Comparison of ENCODE assay signal across 8 mouse cellular contexts in genomic region chr5:129670036-129670458, GRCm38 (mm10). TPM values are rescaled to one million over a fixed set of nuclear protein-coding genes. Genes with fewer than 3 reads are reported as not detected.
DNase-seq lines count a peak whose midpoint lies in the region; ATAC-seq and TF ChIP-seq lines count a peak whose summit lies in the region.

Gene Zfp11 (minus strand): TSS chr5:129670099.

- peak; percentile 78 for TF ChIP-seq POLR2A in liver, adult 2 months (IDR thresholded peaks at IDR 0.05; ENCODE audit: extremely low read depth, insufficient read depth, low read length)

- H3K27ac ChIP-seq in heart, embryonic 13.5 days (replicated peaks) = peak within 1 kb of the TSS; percentile 29; the same call in 1 of the 2 replicates
- H3K27ac ChIP-seq in kidney, postnatal 0 days = peak within 1 kb of the TSS; percentile 76
- H3K27ac ChIP-seq in liver, adult 2 months (replicated peaks; ENCODE audit: insufficient read depth, low read depth, low read length) = peak within 1 kb of the TSS; percentile 26; the same call in 1 of the 2 replicates

- H3K79me2 ChIP-seq in liver, adult 2 months (ENCODE audit: control insufficient read depth, insufficient read depth, low read length) = peaks cover 8% of the 10 kb centered on the region; the same call in 1 of the 2 replicates

- WGBS in heart, embryonic 13.5 days = 1% methylated on average over 23 of the region's 23 CpGs
- WGBS in kidney, postnatal 0 days = under 1% methylated on average over 23 of the region's 23 CpGs
- 1% methylated on average over 23 of the region's 23 CpGs for WGBS in liver, adult 2 months

- H3K36me3 ChIP-seq in heart, embryonic 13.5 days = no peaks in the 10 kb centered on the region
- H3K36me3 ChIP-seq in kidney, postnatal 0 days (ENCODE audit: insufficient read depth, low read length) = no peaks in the 10 kb centered on the region
- H3K36me3 ChIP-seq in liver, adult 2 months (ENCODE audit: control insufficient read depth, insufficient read depth, low read length) = no peaks in the 10 kb centered on the region

- peak within 1 kb of the TSS; percentile 83 for H3K4me3 ChIP-seq in heart, embryonic 13.5 days
- H3K4me3 ChIP-seq in kidney, postnatal 0 days (replicated peaks; ENCODE audit: low read depth, low read length) = peak within 1 kb of the TSS; percentile 88
- H3K4me3 ChIP-seq in liver, adult 2 months (ENCODE audit: insufficient read depth, low read depth, low read length) = peak within 1 kb of the TSS; percentile 77

- peak within 1 kb of the TSS; percentile 94 for H3K9ac ChIP-seq in heart, embryonic 13.5 days
- peak within 1 kb of the TSS; percentile 92 for H3K9ac ChIP-seq in kidney, postnatal 0 days (ENCODE audit: low read depth, low read length)
- H3K9ac ChIP-seq in liver, adult 2 months (ENCODE audit: low read depth, low read length) = peak within 1 kb of the TSS; percentile 81

- TF ChIP-seq CTCF in kidney, postnatal 0 days (IDR thresholded peaks at IDR 0.05; ENCODE audit: low read depth) = no peak
- TF ChIP-seq CTCF in liver, adult 2 months (IDR thresholded peaks at IDR 0.05; ENCODE audit: low read depth, low read length) = no peak

- peak within 1 kb of the TSS; percentile 84 for H3K4me2 ChIP-seq in heart, embryonic 13.5 days
- H3K4me2 ChIP-seq in kidney, postnatal 0 days (ENCODE audit: low read length) = peak within 1 kb of the TSS; percentile 79

- peak; percentile 42; the same call in 1 of the 2 replicates for ATAC-seq in heart, embryonic 13.5 days (ENCODE audit: extremely low read depth, insufficient number of reproducible peaks, low FRiP score, low TSS enrichment)
- ATAC-seq in kidney, postnatal 0 days (replicated peaks; ENCODE audit: low FRiP score, low read depth) = peak; percentile 90
- ATAC-seq in monocyte, adult 5-6 weeks (replicated peaks; ENCODE audit: insufficient number of reproducible peaks, low FRiP score, low TSS enrichment, poor library complexity, severe bottlenecking) = peak; percentile 56

- H3K4me1 ChIP-seq in heart, embryonic 13.5 days = peaks cover 13% of the 10 kb centered on the region
- H3K4me1 ChIP-seq in kidney, postnatal 0 days (replicated peaks; ENCODE audit: insufficient read depth, low read length) = 0 out of 2 replicates have a peak, but pooled peaks cover 5% of the 10 kb centered on the region
- 0 out of 2 replicates have a peak, but pooled peaks cover 3% of the 10 kb centered on the region for H3K4me1 ChIP-seq in liver, adult 2 months (ENCODE audit: control insufficient read depth, insufficient read depth, low read length)

- DNase-seq in CD4-positive, CD25-positive, alpha-beta regulatory T cell, adult 2 months (ENCODE audit: low read depth, low spot score) = peak; percentile 73
- peak; percentile 44 for DNase-seq in c-Kit-negative CD71-positive TER-119-positive erythroid progenitor cells, embryonic 14.5 days (ENCODE audit: low read depth, low spot score)
- DNase-seq in fat pad, adult 2 months (ENCODE audit: extremely low read depth, low read depth, low spot score) = peak; percentile 4
- peak; percentile 79 for DNase-seq in kidney, postnatal 0 days (ENCODE audit: low spot score)
- peak; percentile 68 for DNase-seq in liver, adult 2 months (ENCODE audit: extremely low read depth, low read depth, low spot score)
- DNase-seq in spleen, postnatal 4 days (ENCODE audit: low spot score in 2 of 2) = peak; percentile 73 to 88

- H3K27me3 ChIP-seq in heart, embryonic 13.5 days (replicated peaks) = no peaks in the 10 kb centered on the region
- no peaks in the 10 kb centered on the region for H3K27me3 ChIP-seq in kidney, postnatal 0 days (ENCODE audit: insufficient read depth, low read length)
- H3K27me3 ChIP-seq in liver, adult 2 months (ENCODE audit: control insufficient read depth, insufficient read depth, low read length) = no peaks in the 10 kb centered on the region

- peaks cover 15% of the 10 kb centered on the region; the same call in 1 of the 2 replicates for H3K9me3 ChIP-seq in heart, embryonic 13.5 days
- H3K9me3 ChIP-seq in kidney, postnatal 0 days (replicated peaks; ENCODE audit: low read length) = no peaks in the 10 kb centered on the region

RNA-seq across cellular contexts. Expression of gene Zfp11, which starts in this region (rescaled TPM):
- polyA plus RNA-seq in heart, embryonic 13.5 days (2015; fragmentation: Nextera tagmentation; extraction: Ambion mirVana) = 4.2 and 4.3 TPM in 2 replicates
- polyA plus RNA-seq in kidney, postnatal 0 days (2015; fragmentation: Nextera tagmentation; extraction: Ambion mirVana) = 2.9 and 3.7 TPM in 2 replicates
- total RNA-seq in liver, adult 2 months (2014; rRNA removed) = 0.74 TPM in 2 replicates
- polyA plus RNA-seq in liver, adult 2 months (2012; rRNA removed) = 0.58 and 0.61 TPM in 2 replicates
- total RNA-seq in monocyte, adult 5-6 weeks (2017) = 0.11 to 1.3 TPM (median 0.86 TPM) in 3 replicates

Comparison
In these comparisons a context has a peak if more than half of its experiments do, and no peak if none do; other contexts are left out.
1. Peak in every context shown above with its lines: DNase-seq, ATAC-seq, H3K4me3 ChIP-seq and H3K27ac ChIP-seq.
2. Peak in DNase-seq, H3K4me3 ChIP-seq, H3K27ac ChIP-seq and H3K9ac ChIP-seq in liver, adult 2 months; RNA of the gene not detected or under 1 TPM.
3. DNase-seq: peak in every context shown above with its lines; median percentile 80 in spleen, postnatal 4 days; 79 in kidney, postnatal 0 days; 73 in CD4-positive, CD25-positive, alpha-beta regulatory T cell, adult 2 months; 68 in liver, adult 2 months; 44 in c-Kit-negative CD71-positive TER-119-positive erythroid progenitor cells, embryonic 14.5 days; 4 in fat pad, adult 2 months.
4. H3K27ac ChIP-seq: peak in every context shown above with its lines; median percentile 76 in kidney, postnatal 0 days; 29 in heart, embryonic 13.5 days; 26 in liver, adult 2 months.